Mouse (Mus musculus) cerebellum, adult 11 months (tissue): ENCODE measurements around the gene Pja2.
A peak's percentile ranks its signal among the peaks of the same experiment; 100 is the strongest.
"Not testable (repeated sequence)": the region's sequence is repeated elsewhere in the genome, so short reads cannot be mapped to it uniquely, and the experiment has no call there.

ENCODE experiments used
- DNase-seq: peaks from one replicate; pipeline ENCODE4 v3.0.0; 2022

The Pja2 gene

DNA sequence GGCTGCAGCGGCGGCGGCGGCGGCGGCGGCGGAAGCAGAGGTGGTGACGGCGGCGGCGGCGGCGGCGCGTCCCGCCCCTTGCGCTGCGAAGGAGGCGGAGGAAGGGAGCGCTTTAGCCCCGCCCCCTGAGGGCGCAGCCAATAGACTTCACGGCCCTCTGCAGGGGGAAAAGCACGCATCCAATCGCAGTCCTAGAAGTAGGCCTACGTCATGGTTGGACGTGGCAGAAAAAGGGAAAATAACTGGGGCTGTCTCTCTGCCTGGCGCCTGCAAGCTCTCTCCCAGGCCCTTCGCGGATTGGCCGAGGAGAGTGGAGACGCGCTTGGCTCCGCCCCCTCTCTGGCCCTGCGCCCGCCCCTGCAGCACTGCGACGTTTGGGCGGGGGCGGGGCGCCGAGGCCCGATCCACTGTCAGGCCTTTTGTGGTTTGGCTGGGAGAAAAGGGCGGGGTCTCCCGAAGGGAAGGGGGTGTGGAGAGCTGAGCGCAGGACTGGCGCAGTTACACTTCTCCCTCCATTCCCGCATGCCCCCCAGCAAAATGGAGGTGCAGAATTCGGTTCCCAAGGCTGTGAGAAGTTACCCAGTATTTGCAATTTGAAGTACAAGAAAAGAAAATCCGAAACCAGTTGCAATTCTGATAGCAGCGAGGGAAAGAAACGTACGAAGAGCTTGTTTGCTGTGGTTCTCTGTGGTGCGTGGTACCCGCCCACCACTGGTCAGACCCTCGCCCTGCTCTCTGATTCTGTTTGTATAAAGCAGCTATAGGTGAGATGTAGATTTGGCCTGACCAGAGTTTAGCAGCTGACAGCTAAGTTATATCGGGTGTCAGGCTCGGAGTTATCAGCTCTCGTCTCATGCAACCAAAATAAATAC is at the start of gene Pja2:
Gene Pja2 (minus strand): TSS at position 19 of the 872 bp plus-strand sequence.
- peak; percentile 100 for DNase-seq

DNA sequence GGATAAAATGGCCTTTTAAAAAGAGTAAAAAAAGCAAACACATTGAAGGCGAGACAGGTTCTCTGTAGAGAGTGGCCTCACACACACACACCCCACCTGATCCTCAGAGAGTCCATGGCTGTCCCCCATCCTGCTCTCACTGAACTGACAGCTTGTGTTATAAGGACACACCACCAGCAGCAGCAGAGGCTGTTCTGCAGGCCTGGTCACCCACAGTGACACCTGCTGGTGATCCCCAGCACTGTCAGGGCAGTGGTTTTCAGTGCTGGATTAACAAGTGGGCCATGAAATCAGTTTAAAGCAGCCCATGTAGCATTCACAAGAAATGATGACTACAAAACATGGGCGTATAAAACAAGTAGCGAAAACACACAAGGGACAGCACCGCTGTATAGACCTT is 43.6 kb upstream of the Pja2 start:
- peak; percentile 64 for DNase-seq

GRCm38 (mm10) chr17:64363694-64364093 is 32.0 kb upstream of the Pja2 start:
- peak; percentile 5 for DNase-seq

- no peak for DNase-seq
Measured at GRCm38 (mm10) chr17:64362570-64362969, 30.9 kb upstream of the Pja2 start.

DNA sequence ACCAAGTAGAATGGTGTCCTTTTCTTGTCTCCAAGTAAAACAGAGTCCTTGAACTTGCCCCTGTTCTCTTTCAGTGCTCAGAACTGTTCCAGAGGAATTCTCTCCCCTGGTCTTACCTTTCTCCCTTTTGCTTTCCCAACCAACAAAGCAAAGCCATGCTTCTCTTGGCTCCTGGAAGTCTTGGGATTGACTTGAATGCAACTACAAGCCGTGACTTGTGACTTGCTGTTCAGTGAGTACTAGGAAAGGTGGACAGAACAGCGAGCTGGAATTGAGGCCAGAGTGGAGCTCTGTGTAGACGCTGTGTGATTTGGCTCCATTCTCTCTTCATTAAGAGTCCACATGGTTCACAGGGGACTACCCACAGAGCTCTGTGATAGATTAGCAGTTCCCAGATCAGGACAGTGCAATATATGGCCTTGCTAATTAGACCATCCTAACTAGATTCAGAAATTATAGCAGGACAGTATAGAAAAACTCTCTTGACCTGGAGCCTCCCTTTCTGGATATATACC is 30.3 kb upstream of the Pja2 start:
- no peak for DNase-seq

- DNase-seq: no peak
Measured at GRCm38 (mm10) chr17:64353940-64354339, 22.2 kb upstream of the Pja2 start.

- DNase-seq: no peak
Measured at GRCm38 (mm10) chr17:64346135-64346534, 14.4 kb upstream of the Pja2 start.

- no peak for DNase-seq
Measured at GRCm38 (mm10) chr17:64344576-64345172, 13.0 kb upstream of the Pja2 start.

DNA sequence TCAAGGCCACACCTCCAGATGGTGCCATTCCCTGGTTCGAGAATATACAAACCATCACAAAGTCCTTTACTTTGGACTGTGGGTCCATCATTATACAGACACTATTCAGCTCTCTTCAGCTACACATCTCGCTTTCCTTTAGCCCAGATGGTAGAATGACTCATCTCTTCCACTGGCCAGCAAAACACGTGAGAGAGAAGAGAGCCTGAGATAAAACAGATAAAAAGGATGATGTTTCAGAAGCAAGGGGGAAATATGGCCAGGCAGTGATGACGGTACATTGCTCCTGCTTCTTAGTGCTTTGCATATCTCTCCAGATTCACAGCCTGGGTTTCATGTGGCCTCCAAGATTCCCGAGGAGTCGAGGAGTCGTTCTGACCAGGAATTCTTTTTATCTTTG is 10.0 kb upstream of the Pja2 start:
- DNase-seq: no peak

DNA sequence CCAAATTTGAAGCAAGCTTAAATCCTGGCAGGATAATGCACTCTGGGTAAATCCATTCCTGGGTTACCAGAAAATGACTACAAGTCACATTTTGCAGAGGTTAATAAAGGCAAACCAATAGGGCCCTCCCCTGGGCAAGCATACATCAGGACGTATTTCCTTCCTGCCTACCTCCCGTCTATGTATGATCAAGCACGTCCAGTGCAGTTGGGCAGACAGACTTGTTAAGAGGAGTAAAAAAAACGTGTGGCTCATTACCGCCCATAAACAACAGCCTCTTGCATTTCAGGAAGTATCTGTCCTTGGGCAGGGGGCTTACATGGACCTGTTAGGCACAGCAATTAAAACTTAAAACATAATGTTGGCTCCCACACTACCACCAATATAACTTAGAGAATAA is 8.0 kb upstream of the Pja2 start:
- no peak for DNase-seq

GRCm38 (mm10) chr17:64337220-64337619 is 5.5 kb upstream of the Pja2 start:
- DNase-seq: peak; percentile 28

DNA sequence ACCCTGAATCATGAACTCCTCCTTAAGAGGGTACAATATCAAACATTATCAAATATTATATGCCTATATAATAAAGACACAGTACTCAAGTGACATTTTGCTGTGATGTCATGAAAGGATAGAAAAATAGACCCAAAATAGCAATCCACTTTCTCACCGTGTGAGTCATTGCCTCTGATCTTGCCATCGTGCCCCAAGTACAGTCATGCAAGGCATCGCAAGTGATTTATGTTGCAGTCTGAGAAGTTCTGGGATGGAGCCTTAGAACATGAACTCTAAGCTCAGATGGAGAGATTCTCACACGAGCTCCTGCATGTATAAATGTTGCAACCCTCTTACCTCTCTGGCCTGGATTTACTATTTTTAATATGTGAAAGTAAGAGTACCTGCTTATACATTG is 2.2 kb upstream of the Pja2 start:
- no peak for DNase-seq

DNA sequence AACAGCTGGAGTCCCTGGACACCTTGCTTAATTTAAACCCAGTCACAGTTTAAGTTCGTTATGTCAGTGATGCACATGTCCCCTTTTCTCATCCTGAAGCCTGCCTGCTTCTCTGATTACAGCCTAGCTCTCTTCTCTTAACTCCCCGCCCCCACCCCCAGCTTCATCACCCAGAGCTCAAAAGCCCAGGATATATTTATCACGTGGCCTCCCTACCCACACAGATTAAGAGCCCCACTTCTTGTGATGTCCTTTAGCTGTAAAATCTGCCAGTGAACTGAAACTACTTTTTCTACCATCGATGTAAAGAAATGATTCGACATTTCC is 1.0 kb upstream of the Pja2 start:
- DNase-seq: no peak

DNA sequence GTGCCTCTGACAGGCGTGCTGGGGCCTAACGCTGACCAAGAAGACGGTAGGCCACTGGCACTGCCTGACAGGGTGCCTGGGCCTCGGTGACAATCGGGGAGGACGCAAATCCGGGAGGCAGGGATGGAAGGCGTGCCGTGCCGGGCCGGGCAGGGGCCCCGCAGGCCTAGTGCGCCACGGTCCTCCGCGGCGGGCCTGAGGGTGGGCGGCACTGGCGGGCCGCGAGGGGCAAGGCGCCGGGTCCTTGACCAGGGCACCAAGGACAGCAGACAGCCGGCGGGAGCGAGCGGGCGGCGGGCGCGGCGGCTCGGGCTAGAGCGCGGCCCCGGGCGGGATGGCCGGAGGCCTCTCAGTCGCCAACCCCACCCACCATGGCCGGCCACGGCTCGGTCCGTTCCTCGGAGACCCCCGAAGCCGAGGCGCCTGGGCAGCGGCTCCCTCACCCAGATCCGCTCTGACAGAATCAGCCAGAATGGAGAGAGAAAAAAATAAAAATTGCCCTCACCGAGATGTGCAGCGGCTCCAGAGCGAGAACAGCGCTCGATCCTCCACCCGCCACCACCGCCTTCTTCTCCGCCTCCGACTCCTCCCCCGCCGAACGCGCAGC is 322 bp downstream of the Pja2 start:
- no peak for DNase-seq

GRCm38 (mm10) chr17:64330885-64331284 is 831 bp downstream of the Pja2 start:
- DNase-seq: no peak

- DNase-seq: no peak
Measured at GRCm38 (mm10) chr17:64324556-64324955, 7.2 kb downstream of the Pja2 start.

- no peak for DNase-seq
Measured at GRCm38 (mm10) chr17:64315428-64315827, 16.3 kb downstream of the Pja2 start.

GRCm38 (mm10) chr17:64314523-64314922 is 17.2 kb downstream of the Pja2 start:
- DNase-seq: not testable (repeated sequence)

DNA sequence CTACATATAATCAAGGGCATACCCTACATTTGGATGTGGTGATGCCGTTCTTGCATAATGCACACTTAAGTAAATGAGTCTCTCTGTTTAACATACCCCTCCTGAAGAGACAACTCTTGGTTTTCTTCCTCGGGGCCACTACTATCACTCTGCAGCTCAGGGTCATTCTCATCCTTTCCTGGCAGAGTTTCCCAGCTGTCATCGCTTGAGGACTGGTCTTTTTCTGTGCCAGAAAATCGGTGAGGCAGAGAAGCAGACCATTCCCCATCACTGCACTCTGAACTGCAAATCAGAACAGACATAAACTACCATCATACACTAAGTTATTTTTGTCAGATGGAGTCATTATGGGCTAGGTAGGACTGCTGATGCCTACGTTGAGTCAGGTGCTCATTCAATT is 34.1 kb downstream of the Pja2 start:
- DNase-seq: no peak

GRCm38 (mm10) chr17:64292740-64293139 is 39.0 kb downstream of the Pja2 start:
- DNase-seq: no peak

GRCm38 (mm10) chr17:64289684-64290083 is 42.0 kb downstream of the Pja2 start:
- no peak for DNase-seq

DNA sequence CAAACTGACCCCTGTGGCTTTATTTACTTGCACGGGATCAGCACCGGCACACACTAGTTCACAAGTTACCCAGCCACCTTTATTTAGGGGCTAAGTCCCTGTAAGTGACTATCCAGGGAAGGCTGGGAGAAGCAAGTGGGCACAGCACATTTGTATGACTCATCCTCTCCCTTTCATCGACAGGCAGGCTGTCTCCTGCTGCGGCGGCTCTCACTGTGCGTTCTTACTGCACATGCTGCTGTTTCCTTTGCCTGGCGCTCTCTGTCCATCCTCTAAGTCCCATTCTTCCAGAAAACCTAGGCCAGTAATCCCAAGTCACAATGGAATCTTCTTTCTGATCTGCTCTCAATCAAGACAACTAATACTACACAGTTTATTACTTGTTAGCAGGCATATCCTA is 43.7 kb downstream of the Pja2 start:
- peak; percentile 30 for DNase-seq

GRCm38 (mm10) chr17:64286836-64287235 is 44.9 kb downstream of the Pja2 start:
- DNase-seq: no peak

DNA sequence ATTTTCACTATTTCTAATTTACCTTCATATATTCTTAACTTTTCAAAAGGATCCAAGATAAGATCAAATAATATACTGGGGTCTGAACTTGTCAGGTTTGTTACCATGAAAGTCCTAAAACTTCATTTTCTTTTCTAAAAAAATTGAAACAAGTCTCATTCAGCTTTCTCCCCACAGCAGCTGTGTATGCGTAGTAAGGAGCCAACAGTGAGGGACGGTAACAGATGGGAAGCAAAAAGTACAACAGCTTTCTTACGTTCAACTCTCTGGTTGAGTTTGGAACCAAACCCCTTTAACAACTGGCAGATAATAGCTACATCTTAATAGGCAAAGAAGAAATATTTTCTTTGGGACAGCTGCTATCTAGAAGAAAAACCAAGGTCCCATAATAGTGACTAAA is 50.3 kb downstream of the Pja2 start:
- DNase-seq: not testable (repeated sequence)
